Mouse (Mus musculus) megakaryocyte, embryonic 14.5 days (primary cell): Measurements from ENCODE around the gene Pax7. TPM values are rescaled to one million over a fixed set of nuclear protein-coding genes. Genes with fewer than 3 reads are reported as not detected.

Experiments
- H3K27me3 ChIP-seq: replicated peaks from 2 replicates; pipeline ENCODE3; 2012; ENCODE audit warnings: inconsistent platforms
- H3K36me3 ChIP-seq: replicated peaks from 2 replicates; pipeline ENCODE3; 2012; ENCODE audit warnings: low read length, inconsistent platforms, mixed read lengths
- H3K4me1 ChIP-seq: 2 replicates; pipeline ENCODE4 v1.6.1; 2012; ENCODE audit warnings: inconsistent platforms
- H3K4me3 ChIP-seq: replicated peaks from 2 replicates; pipeline ENCODE3; 2012; ENCODE audit warnings: moderate library complexity, mild to moderate bottlenecking, inconsistent platforms
- H3K9me3 ChIP-seq: 2 replicates; pipeline ENCODE4 v1.6.1; 2012; ENCODE audit warnings: inconsistent platforms
- FLI1 ChIP-seq: IDR thresholded peaks from 2 replicates; pipeline ENCODE4 v1.6.1; 2012; ENCODE audit warnings: low read length, inconsistent platforms, mixed read lengths
- GATA1 ChIP-seq: IDR thresholded peaks from 3 replicates; pipeline ENCODE4 v1.6.1; 2012; ENCODE audit warnings: mixed read lengths, low read length, inconsistent platforms, borderline replicate concordance
- polyA plus RNA-seq: library from polyadenylated mRNA; stranded (reverse); fragments of >175 nt; gene quantifications from 2 replicates; pipeline ENCODE4 v1.2.3, GENCODE M21; 2012; ENCODE audit warnings: low replicate concordance; ENCODE audit not compliant: insufficient read depth

Pax7 gene
- polyA plus RNA-seq, 1 experiment, result not detected

DNA sequence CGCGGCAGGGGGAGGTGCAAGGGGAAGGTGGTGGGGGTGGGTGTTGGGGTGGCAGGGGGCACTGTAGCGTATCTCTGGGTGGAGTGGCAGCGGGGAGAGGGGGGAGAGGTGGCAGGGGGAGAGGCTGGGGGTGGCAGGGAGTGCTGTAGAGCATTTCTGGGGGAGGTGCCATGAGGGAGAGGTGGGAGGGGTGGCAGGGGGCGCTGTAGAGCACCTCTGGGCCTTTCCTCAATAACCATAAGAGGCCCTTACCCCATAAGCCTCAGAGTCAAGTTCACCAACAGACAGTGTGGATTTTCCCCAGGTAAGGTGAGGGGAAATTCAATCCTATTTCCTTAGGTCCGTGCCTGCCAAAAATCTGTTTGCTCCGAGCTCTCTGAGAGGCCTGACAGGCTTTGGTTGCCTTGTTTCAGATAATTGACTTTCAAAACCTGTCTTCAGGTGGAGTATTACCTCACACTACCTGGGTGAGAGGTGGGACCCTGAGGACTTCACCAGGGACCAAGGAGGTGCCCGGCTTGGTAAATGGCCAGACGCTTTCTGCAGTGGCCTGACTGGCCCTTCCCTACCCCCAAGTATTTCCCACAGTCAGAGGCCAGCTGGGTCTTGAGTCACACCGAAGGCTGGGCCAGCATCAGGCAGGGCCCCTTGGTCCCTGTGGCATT is 33.8 kb downstream of the Pax7 start:
- H3K27me3 ChIP-seq, result peaks cover 64% of the 10 kb centered on the region
- no peaks in the 10 kb centered on the region for H3K4me1 ChIP-seq
- no peak for TF ChIP-seq GATA1
- TF ChIP-seq FLI1, result no peak
- H3K9me3 ChIP-seq, result no peaks in the 10 kb centered on the region
- H3K4me3 ChIP-seq, result no peak overlapping the region
- H3K36me3 ChIP-seq, result no peaks in the 10 kb centered on the region

GRCm38 (mm10) chr4:139797344-139797743 is 36.0 kb downstream of the Pax7 start:
- no peak overlapping the region for H3K4me3 ChIP-seq

DNA sequence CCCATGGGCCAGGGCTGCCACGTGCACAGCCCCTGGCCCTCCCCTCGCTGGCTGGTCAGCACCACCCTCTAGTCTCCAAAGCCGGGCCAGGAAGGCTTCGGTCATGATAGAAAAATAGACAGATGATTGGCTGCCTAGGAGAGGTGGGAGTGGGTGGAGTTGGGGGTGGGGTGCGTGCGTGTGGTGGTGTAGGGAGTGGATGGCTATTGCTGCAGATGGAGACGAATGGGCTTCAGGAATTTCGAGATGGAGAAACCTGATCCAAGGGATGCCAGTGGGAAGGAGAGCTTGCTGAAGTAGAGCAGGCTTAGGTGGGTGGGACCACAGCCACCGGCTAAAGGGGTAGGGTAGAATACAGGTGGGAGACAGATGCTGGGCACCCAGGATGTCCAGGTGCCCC is 37.2 kb downstream of the Pax7 start:
- Histone ChIP-seq H3K4me3 (no peak overlapping the region), H3K27me3 (peaks cover 66% of the 10 kb centered on the region), H3K4me1 (no peaks in the 10 kb centered on the region), H3K36me3 (no peaks in the 10 kb centered on the region), H3K9me3 (no peaks in the 10 kb centered on the region)
- no peak for TF ChIP-seq GATA1
- TF ChIP-seq FLI1, result no peak

More at GRCm38 (mm10) chr4:139797344-139797743, 36.0 kb downstream of the Pax7 start:
- H3K27me3 ChIP-seq, result peaks cover 69% of the 10 kb centered on the region
- no peaks in the 10 kb centered on the region for H3K4me1 ChIP-seq
- TF ChIP-seq FLI1 (no peak), GATA1 (no peak)
- H3K9me3 ChIP-seq, result no peaks in the 10 kb centered on the region
- no peaks in the 10 kb centered on the region for H3K36me3 ChIP-seq

DNA sequence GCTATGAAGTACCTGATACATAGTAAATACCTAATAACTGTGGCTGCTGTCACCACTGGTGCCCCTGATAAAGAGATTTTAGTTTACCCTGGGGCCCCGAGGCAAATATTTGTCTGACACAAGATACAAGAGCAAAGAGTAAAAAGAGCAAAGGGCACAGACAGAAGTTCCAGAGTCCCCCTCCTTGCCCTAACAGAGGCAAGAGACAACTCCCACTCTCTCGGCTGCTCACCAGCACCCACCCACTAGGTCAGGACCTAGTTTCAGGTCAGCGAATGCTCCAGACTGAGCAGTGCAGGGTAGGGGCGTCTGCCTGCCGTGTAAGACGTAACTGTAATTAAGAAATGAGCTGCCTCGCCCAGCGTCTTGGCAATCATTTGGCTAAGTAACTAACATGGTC is 42.2 kb downstream of the Pax7 start:
- Histone ChIP-seq H3K27me3 (peaks cover 57% of the 10 kb centered on the region), H3K9me3 (peaks cover 7% of the 10 kb centered on the region), H3K36me3 (no peaks in the 10 kb centered on the region), H3K4me3 (no peak overlapping the region), H3K4me1 (no peaks in the 10 kb centered on the region)
- TF ChIP-seq FLI1, result no peak
- TF ChIP-seq GATA1, result no peak

GRCm38 (mm10) chr4:139789772-139790171 is 43.6 kb downstream of the Pax7 start:
- Histone ChIP-seq H3K4me1 (no peaks in the 10 kb centered on the region), H3K9me3 (peaks cover 7% of the 10 kb centered on the region), H3K27me3 (peaks cover 50% of the 10 kb centered on the region), H3K4me3 (no peak overlapping the region), H3K36me3 (no peaks in the 10 kb centered on the region)
- no peak for TF ChIP-seq FLI1

- Histone ChIP-seq H3K4me3 (no peak overlapping the region), H3K36me3 (no peaks in the 10 kb centered on the region), H3K27me3 (peaks cover 50% of the 10 kb centered on the region), H3K9me3 (no peaks in the 10 kb centered on the region), H3K4me1 (no peaks in the 10 kb centered on the region)
- TF ChIP-seq GATA1 (no peak), FLI1 (no peak)
These were observed 50.3 kb downstream of the Pax7 start for GRCm38 (mm10) chr4:139782926-139783467.

- TF ChIP-seq FLI1 (no peak), GATA1 (no peak)
- H3K27me3 ChIP-seq, result peaks cover 71% of the 10 kb centered on the region
These were observed 62.1 kb downstream of the Pax7 start for GRCm38 (mm10) chr4:139771125-139771631.

GRCm38 (mm10) chr4:139767823-139768222 is 65.5 kb downstream of the Pax7 start:
- Histone ChIP-seq H3K4me1 (no peaks in the 10 kb centered on the region), H3K27me3 (peaks cover 81% of the 10 kb centered on the region), H3K4me3 (no peak overlapping the region), H3K36me3 (no peaks in the 10 kb centered on the region), H3K9me3 (no peaks in the 10 kb centered on the region)
- TF ChIP-seq FLI1 (no peak), GATA1 (no peak)

More at GRCm38 (mm10) chr4:139771125-139771631, 62.1 kb downstream of the Pax7 start:
- H3K4me1 ChIP-seq, result no peaks in the 10 kb centered on the region
- no peaks in the 10 kb centered on the region for H3K9me3 ChIP-seq
- no peak overlapping the region for H3K4me3 ChIP-seq
- no peaks in the 10 kb centered on the region for H3K36me3 ChIP-seq

- Histone ChIP-seq H3K36me3 (no peaks in the 10 kb centered on the region), H3K4me1 (no peaks in the 10 kb centered on the region), H3K9me3 (no peaks in the 10 kb centered on the region), H3K27me3 (peaks cover 85% of the 10 kb centered on the region), H3K4me3 (no peak overlapping the region)
- TF ChIP-seq GATA1, result no peak
- TF ChIP-seq FLI1, result no peak
These were observed 66.1 kb downstream of the Pax7 start for GRCm38 (mm10) chr4:139767115-139767718.

DNA sequence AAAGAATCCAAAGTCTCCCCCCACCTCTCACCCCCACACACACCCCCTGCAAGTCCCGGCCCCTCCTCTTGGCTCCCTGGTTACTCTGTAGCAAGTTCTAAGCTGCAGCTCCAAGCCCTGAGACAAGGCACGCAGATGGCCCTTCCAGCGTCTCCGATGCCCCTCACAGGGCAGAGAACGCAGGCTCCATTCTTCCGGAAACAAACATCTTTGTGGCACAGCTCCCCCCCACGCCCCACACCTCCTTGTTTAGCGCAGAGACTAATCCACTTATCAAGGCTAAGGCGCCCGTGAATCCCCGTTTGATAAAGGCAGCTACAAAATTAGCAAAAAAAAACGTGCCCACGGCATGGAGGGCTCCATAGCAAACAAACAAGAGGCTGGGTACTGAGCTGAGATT is 71.4 kb downstream of the Pax7 start:
- TF ChIP-seq FLI1 (no peak), GATA1 (no peak)
- Histone ChIP-seq H3K4me3 (no peak overlapping the region), H3K4me1 (no peaks in the 10 kb centered on the region), H3K36me3 (no peaks in the 10 kb centered on the region), H3K9me3 (no peaks in the 10 kb centered on the region), H3K27me3 (peaks cover 73% of the 10 kb centered on the region)
